Mouse (Mus musculus) cortical plate, adult 2 months (tissue): Measurements from ENCODE around the gene Nr2c2ap.

Experiments used
- CTCF ChIP-seq: fragments of 200-500 bp; IDR thresholded peaks from 2 replicates; pipeline ENCODE4 v1.5.1; 2011; ENCODE audit warnings: mild to moderate bottlenecking, control low read depth, low read length; ENCODE audit not compliant: insufficient read depth; ENCODE audit errors: extremely low read depth
- POLR2A ChIP-seq: fragments of 200-500 bp; IDR thresholded peaks from 2 replicates; pipeline ENCODE4 v1.6.1; 2011; ENCODE audit warnings: mild to moderate bottlenecking, low read length, control low read depth; ENCODE audit not compliant: insufficient read depth; ENCODE audit errors: extremely low read depth

GRCm38 (mm10) chr8:70139026-70139857 is 8.1 kb downstream of the Nr2c2ap start, which contains the start of the genes Rfxank, Borcs8 and Mef2b:
- TF ChIP-seq CTCF (no peak), POLR2A (peak; percentile 62; the same call in 1 of the 2 replicates)
